Comparison of ENCODE assay signal across 9 mouse cellular contexts in genomic region chr11:81940988-81941387, GRCm38 (mm10). TPM values are rescaled to one million over a fixed set of nuclear protein-coding genes. Genes with fewer than 3 reads are reported as not detected.
DNase-seq lines count a peak whose midpoint lies in the region; ATAC-seq and TF ChIP-seq lines count a peak whose summit lies in the region.
"Had no signal": no experiment of that assay in that cellular context is flagged by ENCODE, and none has a peak within 500 bp of the region (broad histone marks: within the 10 kb centered on the region; RNA-seq: fewer than 3 reads in every experiment).

No protein-coding gene starts in this region.

- H3K9ac ChIP-seq in hindbrain, embryonic 11.5 days (ENCODE audit: low read depth, low read length), result no peak overlapping the region
- no peak overlapping the region for H3K9ac ChIP-seq in hindbrain, embryonic 12.5 days
- H3K9ac ChIP-seq in lung, postnatal 0 days (replicated peaks; ENCODE audit: low read depth), result no peak overlapping the region
- no peak overlapping the region for H3K9ac ChIP-seq in hindbrain, embryonic 13.5 days
- H3K9ac ChIP-seq: neural tube, embryonic 13.5 days had no signal

- TF ChIP-seq EP300 in lung, postnatal 0 days (IDR thresholded peaks at IDR 0.05), result no peak

- H3K9me3 ChIP-seq in hindbrain, embryonic 11.5 days (ENCODE audit: control insufficient read depth, low read length), result no peaks in the 10 kb centered on the region
- H3K9me3 ChIP-seq in hindbrain, embryonic 12.5 days (replicated peaks), result no peaks in the 10 kb centered on the region
- H3K9me3 ChIP-seq in lung, postnatal 0 days (ENCODE audit: low read length), result no peaks in the 10 kb centered on the region
- no peaks in the 10 kb centered on the region for H3K9me3 ChIP-seq in hindbrain, embryonic 13.5 days
- H3K9me3 ChIP-seq: neural tube, embryonic 13.5 days had no signal

- no peaks in the 10 kb centered on the region for H3K4me1 ChIP-seq in hindbrain, embryonic 11.5 days (replicated peaks; ENCODE audit: control insufficient read depth, insufficient read depth, low read length)
- H3K4me1 ChIP-seq in hindbrain, embryonic 12.5 days, result no peaks in the 10 kb centered on the region
- H3K4me1 ChIP-seq in testis, adult 2 months (ENCODE audit: control insufficient read depth, insufficient read depth, low read length), result no peaks in the 10 kb centered on the region
- H3K4me1 ChIP-seq in lung, postnatal 0 days (ENCODE audit: insufficient read depth, low read depth, low read length), result no peaks in the 10 kb centered on the region
- H3K4me1 ChIP-seq in hindbrain, embryonic 13.5 days (replicated peaks), result no peaks in the 10 kb centered on the region
- H3K4me1 ChIP-seq: neural tube, embryonic 13.5 days had no signal

- TF ChIP-seq CTCF in testis, adult 2 months (IDR thresholded peaks at IDR 0.05; ENCODE audit: control insufficient read depth, insufficient read depth, insufficient replicate concordance, low read depth, low read length), result peak; percentile 32; the same call in 1 of the 2 replicates
- TF ChIP-seq CTCF in lung, postnatal 0 days (IDR thresholded peaks at IDR 0.05), result peak; percentile 50

- H3K27me3 ChIP-seq in hindbrain, embryonic 11.5 days (ENCODE audit: control insufficient read depth, insufficient read depth, low read length), result no peaks in the 10 kb centered on the region
- H3K27me3 ChIP-seq in hindbrain, embryonic 12.5 days, result no peaks in the 10 kb centered on the region
- H3K27me3 ChIP-seq in testis, adult 2 months (ENCODE audit: control insufficient read depth, insufficient read depth, low read length), result no peaks in the 10 kb centered on the region
- no peaks in the 10 kb centered on the region for H3K27me3 ChIP-seq in lung, postnatal 0 days (replicated peaks; ENCODE audit: insufficient read depth, low read length)
- no peaks in the 10 kb centered on the region for H3K27me3 ChIP-seq in hindbrain, embryonic 13.5 days
- H3K27me3 ChIP-seq: neural tube, embryonic 13.5 days had no signal

- no peak overlapping the region for H3K4me2 ChIP-seq in hindbrain, embryonic 11.5 days (replicated peaks; ENCODE audit: low read depth, low read length)
- H3K4me2 ChIP-seq in hindbrain, embryonic 12.5 days (replicated peaks), result no peak overlapping the region
- H3K4me2 ChIP-seq in lung, postnatal 0 days (replicated peaks; ENCODE audit: low read depth, low read length), result no peak overlapping the region
- H3K4me2 ChIP-seq in hindbrain, embryonic 13.5 days, result no peak overlapping the region
- H3K4me2 ChIP-seq: neural tube, embryonic 13.5 days had no signal

- WGBS in hindbrain, embryonic 11.5 days, result 29% methylated on average over 1 of the region's 1 CpGs
- WGBS in hindbrain, embryonic 12.5 days, result 12% methylated on average over 1 of the region's 1 CpGs
- 7% methylated on average over 1 of the region's 1 CpGs for WGBS in lung, postnatal 0 days
- WGBS in hindbrain, embryonic 13.5 days, result 39% methylated on average over 1 of the region's 1 CpGs

- no peak for TF ChIP-seq POLR2A in testis, adult 2 months (IDR thresholded peaks at IDR 0.05; ENCODE audit: control insufficient read depth, low read depth, low read length)

- no peak overlapping the region for H3K4me3 ChIP-seq in hindbrain, embryonic 11.5 days (ENCODE audit: low read depth, low read length)
- H3K4me3 ChIP-seq in hindbrain, embryonic 12.5 days, result no peak overlapping the region
- no peak overlapping the region for H3K4me3 ChIP-seq in testis, adult 2 months (ENCODE audit: control insufficient read depth, low read depth, low read length)
- no peak overlapping the region for H3K4me3 ChIP-seq in lung, postnatal 0 days (ENCODE audit: low read depth, low read length)
- no peak overlapping the region for H3K4me3 ChIP-seq in hindbrain, embryonic 13.5 days
- H3K4me3 ChIP-seq: neural tube, embryonic 13.5 days had no signal

- H3K36me3 ChIP-seq in hindbrain, embryonic 11.5 days (ENCODE audit: control insufficient read depth, insufficient read depth, low read length), result no peaks in the 10 kb centered on the region
- H3K36me3 ChIP-seq in hindbrain, embryonic 12.5 days, result no peaks in the 10 kb centered on the region
- H3K36me3 ChIP-seq in testis, adult 2 months (ENCODE audit: control insufficient read depth, insufficient read depth, low read length), result no peaks in the 10 kb centered on the region
- no peaks in the 10 kb centered on the region for H3K36me3 ChIP-seq in lung, postnatal 0 days (ENCODE audit: insufficient read depth, low read length)
- no peaks in the 10 kb centered on the region for H3K36me3 ChIP-seq in hindbrain, embryonic 13.5 days
- H3K36me3 ChIP-seq: neural tube, embryonic 13.5 days had no signal

- no peak for ATAC-seq in hindbrain, embryonic 11.5 days (ENCODE audit: low FRiP score)
- no peak for ATAC-seq in hindbrain, embryonic 12.5 days (ENCODE audit: low FRiP score)
- ATAC-seq in lung, postnatal 0 days, result no peak
- ATAC-seq in hindbrain, embryonic 13.5 days (ENCODE audit: low FRiP score), result no peak

- DNase-seq in hindbrain, embryonic 11.5 days (ENCODE audit: low spot score), result peak; percentile 45
- no peak for DNase-seq in testis, postnatal 14 days (ENCODE audit: low spot score)
- DNase-seq in cerebellum, postnatal 14 days, result peak; percentile 34 to 41
- DNase-seq in lung, postnatal 0 days (ENCODE audit: low spot score), result peak; percentile 21
- DNase-seq in urinary bladder, adult 2 months (ENCODE audit: low spot score), result no peak

- no peak overlapping the region for H3K27ac ChIP-seq in hindbrain, embryonic 11.5 days (ENCODE audit: low read depth, low read length)
- no peak overlapping the region for H3K27ac ChIP-seq in hindbrain, embryonic 12.5 days
- H3K27ac ChIP-seq in testis, adult 2 months (ENCODE audit: control insufficient read depth, insufficient read depth, low read depth, low read length), result no peak overlapping the region
- no peak overlapping the region for H3K27ac ChIP-seq in lung, postnatal 0 days (ENCODE audit: low read length)
- no peak overlapping the region for H3K27ac ChIP-seq in hindbrain, embryonic 13.5 days
- H3K27ac ChIP-seq: neural tube, embryonic 13.5 days had no signal

RNA-seq across cellular contexts. Expression of gene Asic2, which starts 27.3 kb away (rescaled TPM):
- polyA plus RNA-seq in hindbrain, embryonic 11.5 days (2014; fragmentation: Nextera tagmentation; extraction: Ambion mirVana), result 1.3 and 1.7 TPM in 2 replicates
- polyA plus RNA-seq in hindbrain, embryonic 12.5 days (2016; fragmentation: Nextera tagmentation; extraction: Ambion mirVana), result 5.4 and 6.1 TPM in 2 replicates
- polyA plus RNA-seq in testis, adult 2 months (2012; rRNA removed), result 0.41 and 0.58 TPM in 2 replicates
- polyA plus RNA-seq in lung, postnatal 0 days (2015; fragmentation: Nextera tagmentation; extraction: Ambion mirVana), result 0.05 and 0.06 TPM in 2 replicates
- 1.2 and 1.5 TPM in 2 replicates for polyA plus RNA-seq in urinary bladder, adult 2 months (2012; rRNA removed)
- 7.0 and 7.7 TPM in 2 replicates for polyA plus RNA-seq in hindbrain, embryonic 13.5 days (2015; fragmentation: Nextera tagmentation; extraction: Ambion mirVana)

Comparison
In these comparisons a context has a peak if more than half of its experiments do, and no peak if none do; other contexts are left out.
1. DNase-seq: peak in hindbrain, embryonic 11.5 days (single experiment), cerebellum, postnatal 14 days (2 of 2) and lung, postnatal 0 days (single experiment); none in testis, postnatal 14 days (single experiment) and urinary bladder, adult 2 months (single experiment).